Mouse (Mus musculus) cerebellum, adult 2 months (tissue): ENCODE measurements at regions not wholly inside any gene's neighbourhood (a gene's known extent, or its start where the extent isn't known, plus 50 kb on each side); places are given as distances from the start of the nearest gene placed in this dataset.

Experiments used
- DNase-seq, 2 experiments: peaks; one replicate each; pipeline ENCODE4 v3.0.0; 2021
- H3K27ac ChIP-seq: fragments of 200-500 bp; 2 replicates; pipeline ENCODE4 v1.5.1; 2012; ENCODE audit warnings: low read length, control low read depth, inconsistent platforms; ENCODE audit not compliant: insufficient read depth
- H3K27me3 ChIP-seq: fragments of 200-500 bp; 2 replicates; pipeline ENCODE4 v1.6.1; 2012; ENCODE audit warnings: inconsistent platforms, mild to moderate bottlenecking, low read length, moderate library complexity; ENCODE audit not compliant: control insufficient read depth, insufficient read depth
- H3K4me1 ChIP-seq: fragments of 200-500 bp; 2 replicates; pipeline ENCODE4 v1.6.1; 2011; ENCODE audit warnings: low read length; ENCODE audit not compliant: control insufficient read depth, insufficient read depth
- H3K4me3 ChIP-seq: fragments of 200-500 bp; replicated peaks from 2 replicates; pipeline ENCODE3; 2011; ENCODE audit warnings: mild to moderate bottlenecking, low read depth, low read length, control low read depth; ENCODE audit not compliant: insufficient read depth
- CTCF ChIP-seq: fragments of 200-500 bp; IDR thresholded peaks from 2 replicates; pipeline ENCODE4 v1.5.1; 2011; ENCODE audit warnings: low read depth, mild to moderate bottlenecking, control low read depth, low read length, moderate library complexity, borderline replicate concordance; ENCODE audit not compliant: insufficient read depth
- POLR2A ChIP-seq: fragments of 200-500 bp; IDR thresholded peaks from 2 replicates; pipeline ENCODE4 v1.6.1; 2011; ENCODE audit warnings: low read length, control low read depth, borderline replicate concordance; ENCODE audit not compliant: insufficient read depth
- WGBS: fragments of 180-500 bp; shearing (Covaris S2); methylation state at CpG from one replicate; pipeline ENCODE4 v1.1.7; 2018; 5-methylcytosine and 5-hydroxymethylcytosine counted together

DNA sequence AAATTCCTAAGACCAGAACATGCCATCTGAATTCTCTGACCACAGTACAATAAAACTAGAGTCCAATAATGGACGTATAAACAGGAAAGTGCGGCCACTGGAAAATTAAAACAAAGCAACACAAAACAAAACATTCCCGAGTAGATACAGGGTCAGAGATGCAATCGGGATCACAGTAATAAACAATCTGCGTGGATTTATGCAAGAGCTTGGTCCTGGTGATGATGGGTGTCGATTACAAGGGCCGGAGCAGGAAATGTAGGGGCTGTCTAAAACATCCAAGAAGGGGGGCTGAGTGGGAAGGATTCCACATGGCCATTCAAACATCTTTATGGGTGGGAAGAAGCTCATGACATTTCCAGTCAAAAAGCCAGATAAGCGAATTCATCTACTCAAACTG is 78.6 kb downstream of the Ackr3 start:
- TF ChIP-seq POLR2A (no peak), CTCF (no peak)
- 80% methylated on average over 8 of the region's 8 CpGs for WGBS
- no peak overlapping the region for H3K27ac ChIP-seq
- no peak for DNase-seq
- H3K27me3 ChIP-seq, result no peaks in the 10 kb centered on the region
- H3K4me1 ChIP-seq, result peaks cover 6% of the 10 kb centered on the region
- H3K4me3 ChIP-seq, result no peak overlapping the region

DNA sequence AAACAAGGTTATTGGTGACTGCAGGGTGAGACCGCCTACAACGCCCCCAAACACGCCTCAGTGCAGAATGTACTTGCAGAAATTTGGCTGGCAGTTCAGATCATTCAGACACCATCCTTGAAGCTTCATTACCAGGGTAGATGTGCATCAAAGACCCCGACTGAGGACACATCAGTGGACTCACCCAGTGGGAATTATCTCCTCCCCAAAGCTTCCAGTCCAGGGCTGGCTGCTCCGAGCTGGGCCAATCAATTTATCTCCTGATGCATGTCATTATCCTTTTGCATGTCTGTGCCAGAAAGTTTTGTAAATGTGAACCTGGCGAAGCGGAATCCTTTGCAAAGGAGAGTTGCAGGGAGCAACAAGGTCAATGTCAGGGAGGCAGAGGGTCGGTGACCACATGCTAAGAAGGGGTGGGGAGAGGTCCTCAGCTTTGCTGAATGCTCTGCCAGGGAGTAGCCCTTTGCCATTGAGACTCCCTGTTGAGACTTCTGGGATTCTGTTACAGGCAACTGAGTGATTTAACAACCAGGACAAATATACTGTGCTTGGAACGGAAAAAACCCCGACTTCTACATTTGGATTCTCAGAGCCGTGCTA is 79.5 kb downstream of the Ackr3 start:
- Histone ChIP-seq H3K27me3 (no peaks in the 10 kb centered on the region), H3K4me1 (peaks cover 6% of the 10 kb centered on the region), H3K27ac (no peak overlapping the region), H3K4me3 (no peak overlapping the region)
- TF ChIP-seq POLR2A (no peak), CTCF (no peak)
- DNase-seq, result no peak
- 62% methylated on average over 11 of the region's 11 CpGs for WGBS

DNA sequence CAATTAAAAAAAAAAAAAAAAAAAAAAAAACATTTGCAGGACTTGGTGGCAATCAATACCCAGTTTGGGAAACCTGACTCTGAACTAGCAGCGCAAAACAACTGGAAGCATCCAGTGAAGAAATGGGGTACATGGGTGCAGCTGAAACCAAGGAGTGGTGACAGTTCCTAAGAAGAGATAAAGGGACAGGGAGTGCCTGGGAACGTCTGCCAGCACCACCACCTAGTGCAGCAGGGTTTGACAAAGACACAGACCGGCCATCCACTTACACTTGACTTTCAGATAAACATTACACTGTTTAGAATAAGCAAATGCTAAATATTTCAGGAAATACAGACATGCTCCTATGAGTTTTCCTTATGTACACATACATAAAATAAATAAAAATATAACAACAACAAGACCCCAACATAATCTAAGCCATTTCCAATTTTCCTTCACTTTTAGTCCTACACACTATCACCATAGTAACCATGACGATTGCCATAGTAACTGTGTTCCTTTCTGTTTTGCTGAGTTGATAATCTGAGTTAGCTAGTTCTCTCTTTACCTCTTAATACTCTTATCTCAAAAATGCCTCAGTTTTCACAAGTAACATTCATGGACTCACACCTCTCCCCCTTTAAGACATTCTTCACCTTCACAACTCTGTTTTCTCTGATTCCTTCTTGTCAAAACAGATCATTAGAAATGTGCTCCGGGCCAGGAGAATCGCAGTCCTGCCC is 80.3 kb downstream of the Ackr3 start:
- WGBS, result 90% methylated on average over 6 of the region's 6 CpGs
- Histone ChIP-seq H3K4me3 (no peak overlapping the region), H3K4me1 (peaks cover 6% of the 10 kb centered on the region), H3K27me3 (no peaks in the 10 kb centered on the region), H3K27ac (no peak overlapping the region)
- TF ChIP-seq CTCF (no peak), POLR2A (no peak)
- DNase-seq, result no peak

DNA sequence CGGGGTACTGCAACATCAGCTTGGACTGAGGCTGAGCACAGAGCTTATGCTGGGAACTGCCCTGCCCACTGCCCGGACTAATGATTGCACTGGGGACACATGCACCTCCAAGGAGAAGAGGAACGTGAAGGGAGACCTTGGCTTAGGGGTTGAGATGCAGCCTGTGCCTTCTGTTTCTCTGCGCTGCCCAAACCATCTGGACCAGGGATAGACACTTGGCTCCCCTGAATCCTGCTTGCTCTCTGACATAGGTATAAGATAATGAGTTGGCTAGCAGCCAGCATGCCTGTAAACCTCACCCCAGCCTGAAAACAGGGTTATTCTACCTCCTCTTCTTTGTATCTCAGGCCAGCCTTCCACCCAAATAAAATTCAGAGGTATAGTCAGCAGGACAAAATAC is 81.5 kb downstream of the Ackr3 start:
- peak; percentile 35 to 66 for DNase-seq
- Histone ChIP-seq H3K27ac (no peak overlapping the region), H3K4me1 (peaks cover 6% of the 10 kb centered on the region), H3K27me3 (no peaks in the 10 kb centered on the region), H3K4me3 (no peak overlapping the region)
- WGBS, result 24% methylated on average over 4 of the region's 4 CpGs
- TF ChIP-seq POLR2A (no peak), CTCF (no peak)

DNA sequence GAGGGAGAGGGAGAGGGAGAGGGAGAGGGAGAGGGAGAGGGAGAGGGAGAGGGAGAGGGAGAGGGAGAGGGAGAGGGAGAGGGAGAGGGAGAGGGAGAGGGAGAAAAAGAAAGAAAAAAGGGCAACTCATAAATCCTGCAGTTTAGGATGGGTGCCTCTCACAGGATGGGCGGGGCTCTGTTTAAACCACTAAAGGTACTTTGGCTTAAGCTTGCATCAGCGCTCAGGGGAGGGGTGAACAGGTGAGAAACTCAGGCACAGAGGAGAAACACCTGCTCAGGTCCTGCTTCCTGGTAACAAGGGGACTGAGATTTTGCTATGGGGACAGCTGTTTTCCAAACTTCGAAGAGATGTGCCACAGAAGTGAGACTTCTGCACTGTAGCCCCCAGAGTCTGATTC is 83.5 kb downstream of the Ackr3 start:
- Histone ChIP-seq H3K4me1 (peaks cover 6% of the 10 kb centered on the region), H3K27me3 (no peaks in the 10 kb centered on the region), H3K27ac (no peak overlapping the region), H3K4me3 (no peak overlapping the region)
- TF ChIP-seq POLR2A, result no peak
- TF ChIP-seq CTCF, result no peak
- 94% methylated on average over 3 of the region's 3 CpGs for WGBS
- DNase-seq, result no peak

DNA sequence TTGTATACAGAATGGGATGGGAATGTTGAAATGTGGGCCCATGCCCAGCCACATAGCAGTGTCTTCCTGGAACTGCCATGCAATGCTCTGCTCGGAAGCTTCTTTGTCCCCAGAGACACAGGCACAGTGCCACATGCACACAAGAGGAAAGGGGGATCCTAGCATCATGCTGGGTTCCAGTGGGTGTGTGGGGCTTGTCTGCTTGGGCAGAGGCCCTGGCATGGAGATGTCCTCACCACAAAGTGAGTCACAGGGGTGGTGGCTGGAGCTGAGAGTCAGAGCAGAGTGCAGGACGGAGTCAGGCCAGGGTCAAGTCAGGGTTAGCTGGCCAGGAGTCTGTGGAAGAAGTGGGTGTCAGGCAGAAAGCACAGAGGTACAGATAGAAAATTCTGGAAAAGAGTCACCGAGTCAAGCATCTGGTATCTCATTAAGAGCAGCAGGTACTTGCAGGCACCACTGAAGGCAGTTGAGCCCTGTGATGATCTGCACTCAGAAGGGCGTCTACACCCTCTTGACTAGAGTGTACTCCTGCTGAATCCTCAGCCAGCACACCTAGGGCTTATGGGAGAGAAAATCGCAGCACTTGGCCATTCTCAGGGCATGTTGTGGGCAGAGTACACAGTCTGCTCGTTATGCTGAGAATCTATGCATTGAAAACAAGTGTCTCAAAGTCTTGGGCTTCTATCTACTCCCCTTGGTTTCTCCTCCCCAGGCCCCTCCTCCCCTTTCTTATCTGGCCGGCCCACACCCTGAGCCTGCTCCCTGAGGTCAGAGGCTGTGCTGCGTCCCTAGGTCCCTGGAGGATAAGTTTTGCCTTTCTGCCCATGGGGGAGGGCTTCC is 85.3 kb downstream of the Ackr3 start:
- TF ChIP-seq CTCF (no peak), POLR2A (no peak)
- Histone ChIP-seq H3K27me3 (no peaks in the 10 kb centered on the region; the same call in 1 of the 2 replicates), H3K4me3 (no peak overlapping the region), H3K4me1 (peaks cover 6% of the 10 kb centered on the region), H3K27ac (no peak overlapping the region)
- WGBS, result 86% methylated on average over 8 of the region's 8 CpGs
- DNase-seq, result no peak

DNA sequence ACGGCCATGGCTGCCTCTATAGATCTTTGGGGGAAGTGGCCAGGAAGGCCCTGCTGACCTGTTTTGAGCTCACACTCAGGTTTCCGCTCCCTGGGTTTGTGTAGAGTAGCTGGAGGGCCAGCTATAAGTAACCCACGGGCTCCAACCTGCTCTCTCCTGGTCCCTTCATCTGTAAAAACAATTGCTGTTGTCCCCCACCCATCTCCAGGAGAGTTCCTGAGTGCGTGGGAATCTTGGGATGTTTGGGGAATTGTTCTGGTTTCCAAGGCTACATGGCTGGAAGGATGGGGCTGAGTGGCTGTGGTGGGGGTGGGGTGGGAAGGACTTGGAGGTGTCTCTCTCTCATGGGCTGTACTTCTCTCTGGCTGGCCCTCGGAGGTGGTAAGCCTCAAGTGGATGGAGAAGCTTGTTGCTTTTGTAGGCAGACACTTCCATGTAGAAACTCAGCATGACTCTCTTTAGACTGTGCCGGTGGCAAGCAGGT is 86.0 kb downstream of the Ackr3 start:
- DNase-seq, result no peak
- TF ChIP-seq CTCF (no peak), POLR2A (no peak)
- WGBS, result 56% methylated on average over 6 of the region's 6 CpGs
- Histone ChIP-seq H3K4me1 (peaks cover 3% of the 10 kb centered on the region), H3K4me3 (no peak overlapping the region), H3K27me3 (no peaks in the 10 kb centered on the region; the same call in 1 of the 2 replicates), H3K27ac (no peak overlapping the region)
